Mouse (Mus musculus): ENCODE measurements at regions not wholly inside any gene's neighbourhood (a gene's known extent, or its start where the extent isn't known, plus 50 kb on each side); places are given as distances from the start of the nearest gene placed in this dataset.
"Not testable (repeated sequence)": the region's sequence is repeated elsewhere in the genome, so short reads cannot be mapped to it uniquely, and the experiment has no call there.

DNA sequence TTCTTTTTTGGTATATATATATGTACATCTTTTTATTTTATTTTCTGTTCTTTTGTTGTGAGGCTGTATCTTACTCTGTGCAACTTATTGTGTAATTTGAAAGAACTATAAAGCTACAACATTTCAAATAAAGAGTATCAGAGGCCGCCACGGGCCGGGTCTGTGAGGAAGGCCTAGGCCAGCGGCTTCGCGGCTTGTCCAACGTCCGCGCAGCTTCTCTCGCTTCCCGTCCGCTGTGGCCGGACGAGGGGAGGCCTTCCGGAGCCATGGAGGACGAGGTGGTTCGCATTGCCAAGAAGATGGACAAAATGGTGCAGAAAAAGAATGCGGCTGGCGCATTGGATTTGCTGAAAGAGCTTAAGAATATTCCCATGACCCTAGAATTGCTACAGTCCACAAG, 167.4 kb downstream of the Kif21a start:
- CTCF ChIA-PET = not testable (repeated sequence)

DNA sequence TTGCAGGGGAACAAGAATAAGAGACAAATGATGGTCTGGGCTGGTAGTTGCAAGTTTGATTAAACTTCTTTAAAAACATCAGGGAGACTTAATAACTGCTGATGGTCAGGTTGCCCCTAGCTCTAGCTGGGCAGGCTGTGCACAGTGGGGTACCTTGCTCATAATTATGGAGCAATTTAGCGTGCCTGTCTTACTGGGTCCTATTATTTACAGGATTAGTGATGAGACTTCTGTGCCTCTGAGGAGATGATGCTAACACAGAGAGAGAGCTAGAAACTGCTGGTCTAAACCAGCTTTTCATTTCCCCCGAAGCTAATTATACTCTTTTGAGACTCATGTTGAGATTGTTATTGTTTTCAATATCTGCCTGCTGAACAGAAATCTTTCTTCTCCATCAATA, 180.3 kb downstream of the Kif21a start:
- CTCF ChIA-PET = no interaction called here

DNA sequence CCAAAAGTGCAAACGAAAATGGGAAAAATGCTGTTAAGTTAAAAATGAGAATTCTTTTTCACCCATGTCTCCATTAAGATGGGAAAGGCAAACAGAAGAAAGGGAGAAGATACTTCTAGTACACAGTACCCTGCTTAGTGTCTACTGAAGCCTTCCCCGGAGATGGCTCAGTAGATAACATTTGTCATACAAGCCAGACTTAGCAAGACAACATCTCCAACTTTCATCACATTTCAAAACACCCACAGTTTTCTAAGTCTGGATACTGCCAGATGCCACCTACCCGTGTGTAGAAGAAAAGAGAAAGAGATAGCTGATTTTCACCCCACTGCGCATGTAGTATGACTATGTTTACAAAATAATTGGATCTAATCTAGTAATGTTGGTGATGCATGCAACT, 174.5 kb upstream of the Cpne8 start:
- CTCF ChIA-PET = not testable (repeated sequence)

DNA sequence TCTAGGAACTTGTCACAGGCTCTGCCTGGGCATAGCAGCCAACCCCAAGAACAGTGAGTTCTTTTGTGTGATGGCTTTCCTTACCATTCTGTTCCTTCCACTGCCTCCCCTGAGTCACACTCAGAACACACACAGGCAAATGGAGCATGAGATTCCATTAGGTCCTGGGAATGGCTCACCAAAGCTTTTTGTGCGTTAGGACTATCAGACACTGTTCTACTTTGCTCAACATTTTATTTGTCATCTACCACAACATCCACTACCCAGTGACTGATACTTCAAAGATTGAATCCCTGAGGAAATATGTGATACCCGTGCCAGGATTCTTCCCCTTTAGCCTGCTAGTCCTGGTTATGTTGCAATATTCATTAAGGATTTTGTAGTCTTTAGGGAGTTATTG, 172.8 kb upstream of the Cpne8 start:
- CTCF ChIA-PET = no interaction called here

DNA sequence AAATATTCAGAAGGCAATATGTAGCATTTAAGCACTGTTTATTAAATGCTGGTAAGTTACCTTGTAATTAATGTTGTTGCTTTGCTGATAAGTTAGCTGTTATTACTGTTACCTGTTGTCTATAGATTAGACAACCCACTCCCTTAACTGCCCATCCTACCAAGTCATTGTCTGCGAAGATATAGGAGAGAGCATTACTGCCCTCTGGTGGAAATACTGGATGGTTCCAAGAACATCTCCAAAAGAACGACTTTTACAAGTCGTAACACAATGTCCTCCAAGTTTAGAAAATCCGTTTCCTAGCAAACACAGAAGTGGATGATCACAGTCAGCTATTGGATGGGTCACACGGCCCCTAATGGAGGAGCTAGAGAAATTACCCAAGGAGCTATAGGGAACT, 162.2 kb upstream of the Cpne8 start:
- CTCF ChIA-PET = no interaction called here

DNA sequence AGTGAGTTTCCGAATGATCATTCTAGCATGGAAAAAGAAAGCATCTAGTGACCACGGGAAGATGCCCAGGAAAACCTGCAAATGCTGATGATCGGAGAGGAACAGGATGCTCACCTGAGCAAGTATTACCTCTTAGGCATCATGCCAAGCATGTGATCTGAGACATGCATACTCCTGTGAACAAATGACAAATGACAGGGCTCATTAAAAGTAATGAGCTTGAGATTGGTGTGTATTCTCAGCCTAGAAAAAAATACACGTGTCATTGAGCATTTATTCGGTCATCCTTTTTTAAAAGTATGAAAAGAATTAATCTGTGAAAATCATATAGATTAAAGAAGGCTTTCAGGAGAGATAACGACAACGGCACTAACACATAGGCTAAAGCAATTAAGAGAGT, 156.4 kb upstream of the Cpne8 start:
- CTCF ChIA-PET = interaction anchor here (0.6 kb wide), 1 partner anchor 9 kb away, joined by 12 read pairs; no protein-coding TSS in a partner anchor

DNA sequence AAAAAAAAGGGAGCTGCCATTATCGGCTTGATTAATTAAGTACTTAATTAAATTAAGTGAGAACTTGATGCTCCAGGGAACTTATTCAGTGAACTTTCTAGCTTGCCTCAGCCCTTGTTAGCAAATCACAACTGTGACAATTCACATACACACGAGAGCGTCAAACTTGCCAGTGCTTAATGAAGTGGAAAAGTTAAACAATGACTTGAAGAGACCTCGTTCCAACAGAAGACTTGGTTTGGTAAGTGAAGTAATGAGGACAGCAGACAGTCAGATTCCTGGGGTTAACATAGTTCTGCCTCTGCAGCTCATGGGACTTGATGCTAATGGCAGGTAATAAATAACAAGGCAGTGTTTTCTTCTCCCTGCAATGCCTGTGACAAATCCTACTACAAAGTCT, 148.6 kb upstream of the Cpne8 start:
- CTCF ChIA-PET = no interaction called here

DNA sequence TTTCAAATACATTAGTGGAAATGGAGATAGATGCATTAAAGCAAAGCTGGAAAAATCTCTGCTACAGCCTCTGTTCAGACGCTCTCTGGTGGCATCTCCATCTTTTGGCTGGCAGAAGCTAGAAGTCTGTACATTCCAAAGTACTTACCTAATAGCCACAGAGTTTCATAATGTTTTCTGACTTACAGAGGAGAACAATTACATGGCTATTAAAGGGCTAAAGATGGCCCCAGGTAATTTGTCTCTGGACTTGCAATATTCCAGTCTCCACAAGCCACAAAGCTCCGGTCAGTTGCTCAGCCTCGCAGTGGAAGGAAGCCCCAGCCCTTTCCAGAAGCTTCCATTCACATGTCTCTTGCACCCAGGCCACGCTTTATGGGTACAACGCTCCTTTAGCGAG, 143.1 kb upstream of the Cpne8 start:
- CTCF ChIA-PET = no interaction called here

DNA sequence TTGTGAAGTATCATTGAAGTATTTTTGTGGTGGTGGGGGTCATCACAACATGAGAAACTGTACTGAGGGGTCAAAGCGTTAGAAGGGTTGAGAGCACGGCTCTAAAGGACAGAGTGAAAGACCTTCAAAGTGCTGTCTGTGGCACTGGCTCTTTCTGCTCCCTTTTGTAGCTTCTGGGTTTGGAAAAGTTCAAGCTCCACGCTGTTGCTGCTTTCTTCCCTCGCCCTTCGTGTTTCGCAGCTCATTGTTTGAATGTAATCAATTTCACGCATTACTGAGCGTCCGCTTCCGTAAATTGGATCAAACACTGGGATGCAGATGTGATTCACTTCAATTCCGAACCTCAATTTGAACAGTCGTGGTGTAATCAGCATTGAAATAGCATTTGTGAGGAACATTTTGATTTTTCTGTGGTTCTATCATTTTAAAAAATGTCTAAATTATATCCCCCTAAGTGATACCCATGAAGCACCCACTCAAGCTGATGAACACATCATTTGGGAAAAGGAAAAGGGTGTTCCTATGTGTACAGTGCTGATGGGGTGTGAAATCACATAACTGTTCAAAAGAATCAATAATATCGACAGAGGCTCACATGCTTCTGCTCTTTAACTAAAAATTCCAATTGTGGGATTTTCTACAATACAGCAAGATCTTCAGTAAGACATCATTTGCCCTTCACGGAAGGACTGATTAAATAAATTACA, 140.9 kb upstream of the Cpne8 start:
- CTCF ChIA-PET = no interaction called here

DNA sequence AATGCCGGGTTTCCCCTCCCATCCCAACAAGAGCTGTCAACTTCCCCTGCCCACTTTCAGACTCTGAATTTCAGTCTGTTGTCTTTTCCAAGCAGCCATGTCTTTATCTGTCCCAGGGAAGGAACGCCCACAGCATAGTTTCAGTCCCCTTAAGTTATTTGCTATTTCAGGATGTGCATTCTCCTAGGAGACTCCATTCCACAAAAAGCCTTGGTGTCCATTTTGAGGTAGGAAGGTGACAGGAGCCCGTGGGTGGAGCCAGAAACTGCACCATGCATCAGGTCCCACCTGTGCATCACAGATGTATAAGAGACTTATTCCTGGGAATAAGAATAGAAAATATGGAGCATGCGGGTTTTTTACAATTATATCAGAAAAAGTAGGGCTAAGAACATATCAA, 138.9 kb upstream of the Cpne8 start:
- CTCF ChIA-PET = no interaction called here

DNA sequence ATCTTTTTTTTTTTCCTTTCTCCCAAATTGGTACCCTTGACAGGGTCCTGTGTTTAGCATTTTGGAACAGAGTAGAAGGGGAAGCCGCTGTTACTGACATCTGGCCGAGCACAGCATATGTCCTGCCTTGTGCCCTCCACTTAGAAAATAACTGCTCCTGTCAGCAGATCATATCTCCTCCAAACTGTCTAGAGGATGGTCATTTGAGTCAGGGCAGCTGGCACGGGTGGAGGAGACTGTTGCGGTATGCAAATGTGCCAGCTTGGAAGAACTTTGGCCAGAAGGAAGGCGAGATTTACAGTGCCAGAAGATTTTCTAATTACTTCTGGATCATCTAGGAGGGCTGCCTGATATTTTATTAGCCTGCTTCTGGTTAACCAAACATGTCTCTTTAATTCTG, 134.7 kb upstream of the Cpne8 start:
- CTCF ChIA-PET = no interaction called here

DNA sequence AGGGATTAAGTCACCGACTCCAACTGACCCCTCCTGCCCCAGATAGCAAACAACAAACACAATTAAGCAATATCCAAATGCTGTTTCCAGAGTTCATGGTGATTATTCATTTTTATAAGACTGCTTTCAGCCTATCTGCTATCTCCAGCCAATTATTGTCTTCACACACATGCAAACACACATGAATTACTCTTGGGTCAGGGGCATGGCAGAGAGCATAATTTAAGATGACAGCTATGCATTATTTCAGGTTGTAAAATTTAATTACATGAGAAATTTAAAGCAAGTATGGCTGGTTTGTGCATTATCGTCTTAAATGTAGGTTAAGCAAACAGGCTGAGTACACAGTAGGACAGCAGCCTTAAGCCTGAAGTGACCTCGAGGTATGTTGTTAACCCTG, 131.1 kb upstream of the Cpne8 start:
- CTCF ChIA-PET = no interaction called here

DNA sequence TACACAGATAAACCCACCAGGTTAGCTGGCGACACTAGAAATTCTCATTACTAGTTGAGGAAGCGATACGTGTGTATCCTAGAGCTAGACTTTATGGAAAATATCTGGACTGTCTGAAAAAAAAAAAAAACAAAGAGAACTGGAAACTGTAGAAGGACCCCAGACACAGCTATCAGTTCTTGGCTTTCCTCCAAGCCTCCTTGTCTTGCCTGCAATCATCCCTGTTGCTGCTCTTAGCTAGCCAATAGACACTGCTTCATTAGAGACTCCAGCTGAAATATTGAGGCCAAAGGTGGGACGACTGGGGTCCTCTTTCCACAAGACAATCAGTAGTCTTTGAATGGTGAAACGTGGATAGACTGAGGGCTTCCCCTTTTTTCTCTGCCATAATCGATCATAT, 129.0 kb upstream of the Cpne8 start:
- CTCF ChIA-PET = no interaction called here

DNA sequence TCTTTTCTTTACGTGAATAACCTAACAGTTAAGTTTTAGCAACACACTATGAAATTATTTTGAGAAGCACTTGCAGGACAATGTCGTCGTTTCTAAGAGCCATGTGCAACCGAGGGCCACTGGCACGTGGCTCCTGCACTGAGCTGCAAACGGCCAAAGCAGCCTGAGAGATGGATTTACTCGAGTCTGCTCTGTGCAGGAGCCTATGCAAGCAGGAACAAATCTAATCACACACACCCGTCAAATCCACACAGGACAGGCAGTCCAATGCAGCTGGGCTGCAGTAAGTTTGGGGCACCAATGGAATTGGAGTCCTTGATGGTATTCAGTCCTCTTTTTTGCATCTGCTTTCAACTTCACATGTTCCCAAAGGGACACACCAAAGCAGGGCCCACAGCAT, 118.8 kb upstream of the Cpne8 start:
- CTCF ChIA-PET = no interaction called here

DNA sequence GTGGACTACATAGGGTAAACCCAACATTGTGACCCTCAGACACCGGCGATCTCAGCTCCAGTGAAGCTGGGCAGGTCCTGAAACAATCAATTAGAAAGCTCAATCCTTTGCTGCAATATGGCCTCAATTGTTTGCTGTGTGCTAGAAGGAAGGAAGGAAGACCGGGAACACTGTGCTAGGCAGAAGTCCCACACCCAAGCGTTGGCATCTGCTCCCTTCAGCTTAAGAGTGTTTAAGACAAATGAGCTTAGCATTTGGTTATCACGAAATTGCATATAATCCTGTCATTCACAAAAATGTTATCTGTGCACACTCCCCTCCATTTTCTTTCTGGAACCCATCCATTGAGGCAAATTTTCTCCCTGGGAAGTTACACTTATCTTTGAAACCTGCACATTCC, 110.7 kb upstream of the Cpne8 start:
- CTCF ChIA-PET = no interaction called here

DNA sequence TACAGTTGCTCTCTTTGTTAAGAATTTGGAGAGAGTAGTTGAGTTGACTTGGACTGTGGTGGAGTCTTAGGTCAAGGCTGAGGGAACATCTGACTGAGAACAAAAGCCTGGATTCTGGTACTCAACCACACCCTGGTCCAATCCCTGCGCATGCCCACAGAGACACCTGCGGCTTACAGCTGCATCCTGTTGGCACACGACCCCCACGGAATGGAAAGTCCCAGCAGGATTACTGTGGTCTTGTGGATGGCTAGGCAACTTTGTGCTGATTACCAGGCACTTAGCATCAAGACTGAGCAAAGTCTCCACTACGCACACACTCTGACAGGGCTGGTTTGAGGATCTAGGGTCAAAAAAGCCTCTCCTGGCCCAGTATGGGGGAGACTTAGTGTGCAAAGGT, 105.5 kb upstream of the Cpne8 start:
- CTCF ChIA-PET = no interaction called here

DNA sequence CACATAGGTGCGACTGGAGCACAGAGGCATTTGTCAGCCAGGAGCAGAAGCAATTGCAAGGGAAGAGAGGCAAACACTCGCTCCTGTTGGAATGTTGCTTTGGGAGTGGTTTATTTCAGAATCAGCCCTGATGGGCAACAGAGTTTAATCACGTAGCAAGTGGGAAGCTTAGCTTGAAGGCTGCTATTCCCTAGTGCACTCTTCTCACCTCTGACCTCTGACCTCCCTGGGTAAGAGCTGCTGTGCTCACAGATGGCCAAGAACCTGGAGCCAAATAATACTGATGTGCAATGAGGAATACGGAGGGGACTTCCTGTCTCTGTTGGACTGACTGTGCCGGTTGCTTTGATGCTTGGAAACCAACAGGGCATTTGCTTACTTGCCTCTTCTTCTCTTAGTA, 88.3 kb upstream of the Cpne8 start:
- CTCF ChIA-PET = no interaction called here

DNA sequence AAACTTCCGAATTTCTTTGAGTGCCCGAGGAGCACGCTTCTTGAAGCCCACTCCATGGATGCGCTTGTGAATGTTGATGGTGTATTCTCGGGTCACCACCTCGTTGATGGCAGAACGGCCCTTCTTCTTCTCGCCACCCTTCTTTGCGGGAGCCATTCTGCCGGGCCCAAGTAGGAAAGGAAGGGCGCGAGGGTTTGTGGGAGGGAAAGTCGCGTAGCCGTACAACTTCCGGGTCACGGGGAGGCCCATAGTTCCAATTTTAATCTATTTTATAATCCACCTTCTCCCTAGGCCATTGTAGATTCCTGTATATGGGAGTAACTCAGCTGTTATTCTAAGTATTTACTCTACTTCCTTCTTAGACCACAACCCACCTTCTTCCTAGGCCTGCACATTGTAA, 85.3 kb upstream of the Cpne8 start:
- CTCF ChIA-PET = not testable (repeated sequence)

DNA sequence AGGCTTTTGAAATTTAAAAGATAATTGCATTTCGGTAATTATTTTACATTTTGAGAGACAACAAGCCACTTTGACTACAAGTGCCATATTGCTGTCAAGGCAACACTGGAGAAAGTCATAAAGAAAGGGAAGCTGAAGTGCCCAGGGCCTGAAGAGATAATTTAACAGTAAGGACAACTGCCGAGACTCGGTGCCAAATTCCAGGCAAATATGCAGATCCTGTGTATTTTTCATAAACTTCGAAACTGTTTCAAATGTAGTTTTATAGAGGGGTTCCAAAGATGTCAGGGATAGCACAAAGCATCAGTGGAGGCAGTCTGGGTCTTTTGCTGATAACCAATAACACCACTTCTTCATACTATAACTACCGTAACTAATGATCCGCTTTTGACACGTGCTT, 54.7 kb upstream of the Cpne8 start:
- CTCF ChIA-PET = no interaction called here
